Mouse (Mus musculus): ENCODE data around the gene Snx25.
"Not testable (repeated sequence)": the region's sequence is repeated elsewhere in the genome, so short reads cannot be mapped to it uniquely, and the experiment has no call there.

- not testable (repeated sequence) for TF ChIP-seq CTCF, EP300 (IDR thresholded peaks at IDR 0.05; ENCODE audit: low read depth)
Measured at GRCm38 (mm10) chr8:46135546-46135945, 16.4 kb downstream of the Snx25 start.

Measured in liver, embryonic 14.5 days (tissue).